Mouse (Mus musculus) forebrain, embryonic 12.5 days (tissue): ENCODE data around the gene Myo3b. TPM values are rescaled to one million over a fixed set of nuclear protein-coding genes. Genes with fewer than 3 reads are reported as not detected.
"Not testable (repeated sequence)": the region's sequence is repeated elsewhere in the genome, so short reads cannot be mapped to it uniquely, and the experiment has no call there.

Experiments
- ATAC-seq: fragments of 200-750 bp; cut with Nextera tagmentation; 2 replicates; pipeline ENCODE4 v1.8.0; 2017; ENCODE audit warnings: moderate TSS enrichment; ENCODE audit not compliant: low FRiP score
- H3K27ac ChIP-seq: fragments of 300-500 bp; sonication (generic); 2 replicates; pipeline ENCODE4 v1.5.1; 2016; ENCODE audit warnings: mild to moderate bottlenecking
- H3K27me3 ChIP-seq: fragments of 300-500 bp; sonication (generic); 2 replicates; pipeline ENCODE4 v1.6.1; 2016; ENCODE audit warnings: mild to moderate bottlenecking
- H3K36me3 ChIP-seq: fragments of 300-500 bp; sonication (generic); replicated peaks from 2 replicates; pipeline ENCODE4 v1.6.1; 2016; ENCODE audit warnings: mild to moderate bottlenecking
- H3K4me1 ChIP-seq: fragments of 300-500 bp; sonication (generic); 2 replicates; pipeline ENCODE4 v1.6.1; 2016
- H3K4me2 ChIP-seq: fragments of 300-500 bp; sonication (generic); 2 replicates; pipeline ENCODE4 v1.6.1; 2016; ENCODE audit warnings: mild to moderate bottlenecking, moderate library complexity
- H3K4me3 ChIP-seq: fragments of 300-500 bp; sonication (generic); replicated peaks from 2 replicates; pipeline ENCODE4 v1.5.1; 2016; ENCODE audit warnings: mild to moderate bottlenecking
- H3K9ac ChIP-seq: fragments of 300-500 bp; sonication (generic); 2 replicates; pipeline ENCODE4 v1.6.1; 2016; ENCODE audit warnings: mild to moderate bottlenecking
- H3K9me3 ChIP-seq: fragments of 300-500 bp; sonication (generic); 2 replicates; pipeline ENCODE4 v1.6.1; 2016
- WGBS: fragments of 180-500 bp; shearing (Covaris S2); methylation state at CpG from one replicate; pipeline ENCODE4 v1.1.7; 2016; 5-methylcytosine and 5-hydroxymethylcytosine counted together
- polyA plus RNA-seq: library from polyadenylated mRNA; unstranded; fragments of >200 nt; fragmentation: Nextera tagmentation; extraction: Ambion mirVana; gene quantifications from 2 replicates; pipeline ENCODE4 v1.2.1, GENCODE M21; 2016

Myo3b gene
- polyA plus RNA-seq, 1 experiment from 2014 or later: 0.15 TPM

- Histone ChIP-seq H3K27ac (no peak overlapping the region), H3K9ac (no peak overlapping the region), H3K4me1 (peaks cover 8% of the 10 kb centered on the region), H3K4me3 (no peak overlapping the region), H3K4me2 (no peak overlapping the region), H3K36me3 (no peaks in the 10 kb centered on the region), H3K27me3 (peaks cover 33% of the 10 kb centered on the region; the same call in 1 of the 2 replicates), H3K9me3 (no peaks in the 10 kb centered on the region)
- no peak for ATAC-seq
- 9% methylated on average over 3 of the region's 3 CpGs for WGBS
Measured at GRCm38 (mm10) chr2:70226679-70227078, 187.8 kb downstream of the Myo3b start.

DNA sequence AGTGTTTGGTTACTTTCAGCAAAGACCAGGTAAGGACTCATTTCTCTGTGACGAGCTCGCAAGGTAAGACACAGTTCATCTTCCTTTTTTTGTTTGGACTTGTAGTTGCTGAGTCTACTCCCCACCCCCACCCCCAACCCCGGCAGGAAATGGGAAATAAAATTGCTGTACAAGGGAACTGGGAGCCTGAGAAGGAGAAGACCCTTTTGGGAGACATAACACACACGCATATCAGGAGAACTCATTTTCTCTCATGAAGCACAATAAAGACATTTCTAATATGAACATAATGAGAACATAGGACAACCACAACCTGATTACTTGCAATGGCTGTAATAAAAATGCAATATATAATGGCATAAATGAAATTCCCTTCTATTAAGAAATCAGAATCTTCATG, 195.5 kb downstream of the Myo3b start:
- ATAC-seq, H3K27me3 ChIP-seq, H3K4me3 ChIP-seq, H3K27ac ChIP-seq, H3K36me3 ChIP-seq, H3K9ac ChIP-seq, H3K4me1 ChIP-seq, H3K9me3 ChIP-seq, H3K4me2 ChIP-seq: not testable (repeated sequence)
- 92% methylated on average over 4 of the region's 4 CpGs for WGBS

GRCm38 (mm10) chr2:70245981-70246380, 207.1 kb downstream of the Myo3b start:
- Histone ChIP-seq H3K9me3 (no peaks in the 10 kb centered on the region), H3K4me3 (no peak overlapping the region), H3K27me3 (0 out of 2 replicates have a peak, but pooled peaks cover 3% of the 10 kb centered on the region), H3K27ac (no peak overlapping the region), H3K4me2 (no peak overlapping the region), H3K36me3 (no peaks in the 10 kb centered on the region), H3K9ac (no peak overlapping the region), H3K4me1 (no peaks in the 10 kb centered on the region)
- no peak for ATAC-seq
- 71% methylated on average over 4 of the region's 4 CpGs for WGBS

GRCm38 (mm10) chr2:70248616-70249015, 209.7 kb downstream of the Myo3b start:
- H3K27me3 ChIP-seq: 0 out of 2 replicates have a peak, but pooled peaks cover 3% of the 10 kb centered on the region
- no peak for ATAC-seq
- no peak overlapping the region for H3K4me2 ChIP-seq
- H3K4me1 ChIP-seq: no peaks in the 10 kb centered on the region
- H3K36me3 ChIP-seq: no peaks in the 10 kb centered on the region
- no peak overlapping the region for H3K4me3 ChIP-seq
- no peak overlapping the region for H3K27ac ChIP-seq
- no peaks in the 10 kb centered on the region for H3K9me3 ChIP-seq
- H3K9ac ChIP-seq: no peak overlapping the region
- WGBS: 92% methylated on average over 7 of the region's 7 CpGs

DNA sequence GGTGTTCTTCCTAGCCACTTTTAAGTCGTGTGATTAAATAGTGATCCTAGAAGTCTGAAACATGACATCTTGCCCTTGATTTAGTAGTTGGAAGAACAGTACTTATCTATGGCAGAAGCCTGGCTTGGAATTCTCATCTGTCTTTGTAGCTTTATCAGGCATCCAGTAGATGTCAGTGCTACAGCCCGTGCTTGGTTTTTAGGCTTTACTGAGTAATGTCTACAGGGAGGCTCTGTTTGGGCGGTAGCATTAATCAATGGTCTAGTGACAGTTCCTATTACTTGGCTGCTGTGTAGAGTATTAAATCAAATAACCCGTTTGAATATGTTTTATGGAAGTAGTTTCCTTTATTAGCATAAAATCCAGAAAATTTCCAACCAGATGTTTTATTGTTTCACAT, 210.9 kb downstream of the Myo3b start:
- no peaks in the 10 kb centered on the region for H3K9me3 ChIP-seq
- ATAC-seq: no peak
- H3K27me3 ChIP-seq: no peaks in the 10 kb centered on the region
- no peak overlapping the region for H3K4me2 ChIP-seq
- no peaks in the 10 kb centered on the region for H3K36me3 ChIP-seq
- H3K4me3 ChIP-seq: no peak overlapping the region
- H3K27ac ChIP-seq: no peak overlapping the region
- 84% methylated on average over 4 of the region's 4 CpGs for WGBS
- H3K4me1 ChIP-seq: no peaks in the 10 kb centered on the region
- H3K9ac ChIP-seq: no peak overlapping the region

DNA sequence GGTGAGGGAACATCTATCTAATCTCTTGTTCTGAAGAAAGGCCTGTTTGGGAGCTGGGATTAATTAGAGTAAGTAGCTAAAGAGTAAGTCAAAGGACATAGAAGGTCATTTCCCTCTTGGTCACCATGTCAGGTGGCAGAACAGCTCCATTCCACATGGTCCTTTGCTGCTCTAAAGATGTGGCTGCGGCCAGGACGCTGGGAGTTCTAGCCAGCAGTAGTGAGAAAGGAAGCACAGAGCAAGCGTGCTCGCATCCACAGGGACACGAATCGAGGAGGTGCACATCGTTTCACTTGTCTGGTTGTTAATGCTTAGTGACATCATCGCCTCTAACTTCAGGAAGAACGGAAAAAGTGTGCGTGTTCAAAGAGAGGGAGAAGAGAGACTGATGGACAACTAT, 212.3 kb downstream of the Myo3b start:
- H3K9me3 ChIP-seq: no peaks in the 10 kb centered on the region
- H3K4me2 ChIP-seq: no peak overlapping the region
- H3K9ac ChIP-seq: no peak overlapping the region
- H3K4me3 ChIP-seq: no peak overlapping the region
- H3K27me3 ChIP-seq: no peaks in the 10 kb centered on the region
- WGBS: 90% methylated on average over 10 of the region's 10 CpGs
- no peak for ATAC-seq
- H3K36me3 ChIP-seq: no peaks in the 10 kb centered on the region
- H3K4me1 ChIP-seq: no peaks in the 10 kb centered on the region
- no peak overlapping the region for H3K27ac ChIP-seq

GRCm38 (mm10) chr2:70259357-70260000, 220.6 kb downstream of the Myo3b start:
- Histone ChIP-seq H3K27ac (peak overlapping the region; percentile 36; the same call in 1 of the 2 replicates), H3K4me3 (no peak overlapping the region)
- ATAC-seq: no peak

DNA sequence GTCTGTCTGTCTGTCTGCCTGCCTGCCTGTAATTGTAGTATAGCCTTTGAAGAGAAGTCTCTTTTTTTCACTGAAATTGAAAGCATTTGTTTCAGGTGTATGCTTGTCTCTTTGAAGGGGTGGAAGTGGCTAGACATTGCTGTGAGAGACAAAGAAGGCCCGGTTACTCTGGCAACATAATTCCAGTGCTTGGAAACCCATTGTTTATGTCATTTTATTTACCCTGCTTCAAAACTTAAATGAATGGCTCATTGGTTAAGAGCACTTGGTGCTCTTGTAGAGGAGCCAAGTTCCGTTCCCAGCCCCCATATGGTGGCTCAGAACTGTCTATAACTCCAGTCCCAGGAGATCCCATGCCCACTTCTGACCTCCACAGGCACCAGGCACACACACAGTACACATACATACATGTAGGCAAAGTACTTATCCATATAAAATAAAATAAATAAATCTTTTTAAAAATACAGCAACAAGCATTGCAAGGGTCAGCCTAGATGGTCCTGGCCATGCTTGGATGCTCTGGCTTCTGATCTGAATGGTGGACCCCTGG, 221.8 kb downstream of the Myo3b start:
- Histone ChIP-seq H3K36me3 (no peaks in the 10 kb centered on the region), H3K27me3 (no peaks in the 10 kb centered on the region), H3K27ac (0 out of 2 replicates have a peak overlapping the region, but pooled peaks have one; percentile 36), H3K4me1 (peaks cover 30% of the 10 kb centered on the region), H3K9me3 (no peaks in the 10 kb centered on the region), H3K4me3 (no peak overlapping the region), H3K9ac (no peak overlapping the region), H3K4me2 (peak overlapping the region; percentile 15; the same call in 1 of the 2 replicates)
- WGBS: 22% methylated on average over 2 of the region's 2 CpGs
- ATAC-seq: 0 out of 2 replicates have a peak, but pooled peaks have one; percentile 36

More at GRCm38 (mm10) chr2:70259357-70260000, 220.6 kb downstream of the Myo3b start:
- Histone ChIP-seq H3K9ac (no peak overlapping the region), H3K36me3 (no peaks in the 10 kb centered on the region), H3K9me3 (no peaks in the 10 kb centered on the region), H3K4me2 (no peak overlapping the region), H3K27me3 (no peaks in the 10 kb centered on the region), H3K4me1 (peaks cover 30% of the 10 kb centered on the region)
- 28% methylated on average over 8 of the region's 8 CpGs for WGBS

DNA sequence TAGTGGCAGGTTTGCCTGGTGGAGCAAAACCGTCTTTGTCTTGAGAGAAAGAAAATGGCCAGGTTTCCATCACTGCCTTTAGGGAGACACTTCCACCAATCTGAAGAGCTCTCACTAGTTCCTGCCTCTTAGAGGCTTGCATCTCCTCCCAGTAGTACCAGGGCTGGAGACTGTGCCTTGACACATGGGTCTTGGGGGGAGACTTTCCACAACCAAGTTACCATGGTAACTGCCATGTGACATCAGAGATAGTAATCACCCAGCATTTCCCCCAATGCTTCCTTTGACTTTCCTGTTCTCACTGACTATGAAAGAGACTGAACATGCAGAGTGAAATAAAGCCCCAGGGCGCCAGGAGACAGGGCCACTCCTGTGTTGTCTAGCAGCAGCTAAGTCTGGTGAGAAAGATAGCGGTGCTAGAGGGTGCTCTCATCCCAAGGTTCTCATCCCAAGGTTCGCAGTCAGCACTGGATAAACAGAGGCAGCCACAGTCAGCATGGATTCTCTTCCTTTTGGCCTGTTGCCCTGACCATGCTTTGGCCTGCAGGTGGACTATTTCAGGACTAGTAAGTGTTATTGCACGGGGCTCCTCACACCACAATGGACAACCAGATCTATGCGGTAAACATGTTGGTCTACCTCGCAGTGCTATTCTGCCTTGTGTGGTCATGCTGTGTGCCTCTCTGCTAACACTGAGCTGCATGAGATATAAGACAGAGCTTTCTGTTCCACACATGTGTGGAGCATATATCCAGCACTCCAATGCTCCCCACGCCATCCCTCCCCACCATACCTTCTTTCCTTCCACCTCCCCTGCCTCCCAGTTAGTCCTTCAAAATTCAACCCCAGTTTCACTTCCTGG, 223.0 kb downstream of the Myo3b start:
- H3K4me3 ChIP-seq: no peak overlapping the region
- H3K4me2 ChIP-seq: no peak overlapping the region
- no peaks in the 10 kb centered on the region for H3K9me3 ChIP-seq
- 78% methylated on average over 8 of the region's 8 CpGs for WGBS
- ATAC-seq: peak; percentile 27; the same call in 1 of the 2 replicates
- H3K36me3 ChIP-seq: no peaks in the 10 kb centered on the region
- H3K9ac ChIP-seq: no peak overlapping the region
- H3K27me3 ChIP-seq: no peaks in the 10 kb centered on the region
- peaks cover 30% of the 10 kb centered on the region for H3K4me1 ChIP-seq
- H3K27ac ChIP-seq: 0 out of 2 replicates have a peak overlapping the region, but pooled peaks have one; percentile 25

- 63% methylated on average over 9 of the region's 9 CpGs for WGBS
Measured at GRCm38 (mm10) chr2:70262565-70263082, 223.7 kb downstream of the Myo3b start.

DNA sequence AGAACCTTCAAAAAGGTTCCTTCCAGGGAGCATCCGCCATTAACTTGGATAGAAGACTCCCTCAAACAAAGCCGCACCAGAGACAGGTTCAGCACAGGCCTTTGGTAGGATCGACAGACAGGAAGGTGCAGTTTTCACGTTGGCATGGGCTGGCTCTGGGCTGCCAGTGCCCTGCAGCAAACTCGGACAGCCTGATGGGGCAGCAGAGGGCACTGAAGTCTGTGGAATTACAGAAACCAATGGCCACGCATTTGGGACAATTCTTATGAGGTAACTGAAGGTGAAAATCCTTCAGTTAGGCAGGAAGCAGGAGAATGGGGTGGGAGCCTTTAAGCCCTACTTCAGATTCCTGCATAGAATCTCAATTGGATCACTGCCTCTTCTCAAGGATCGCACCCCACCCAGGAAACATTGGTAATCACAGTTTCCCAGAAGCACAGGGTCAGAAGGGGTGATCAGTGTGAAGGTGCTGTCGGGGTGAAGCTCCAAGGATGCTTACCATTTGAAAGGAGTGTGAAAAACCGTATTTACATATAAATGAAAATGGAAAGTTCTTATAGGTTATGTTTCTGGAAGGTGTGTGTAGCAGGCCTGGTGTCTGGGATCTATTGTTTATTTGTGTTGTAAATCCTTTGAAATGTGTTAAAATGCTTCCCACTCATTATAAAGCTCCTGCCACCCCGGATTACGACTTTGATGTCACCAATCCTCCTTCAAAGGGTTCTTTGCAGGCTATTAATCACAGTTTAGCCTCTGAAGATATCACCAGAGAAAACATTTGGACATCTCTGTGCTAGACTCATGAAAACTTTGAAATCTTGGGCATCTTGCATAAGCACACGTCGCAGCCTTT, 239.7 kb downstream of the Myo3b start:
- Histone ChIP-seq H3K9ac (no peak overlapping the region), H3K9me3 (no peaks in the 10 kb centered on the region), H3K4me2 (no peak overlapping the region), H3K27ac (no peak overlapping the region), H3K4me1 (peaks cover 10% of the 10 kb centered on the region; the same call in 1 of the 2 replicates), H3K4me3 (no peak overlapping the region), H3K36me3 (no peaks in the 10 kb centered on the region), H3K27me3 (peaks cover 4% of the 10 kb centered on the region)
- 34% methylated on average over 13 of the region's 13 CpGs for WGBS
- no peak for ATAC-seq

More at GRCm38 (mm10) chr2:70262565-70263082, 223.7 kb downstream of the Myo3b start:
- no peak overlapping the region for H3K9ac ChIP-seq
- no peaks in the 10 kb centered on the region for H3K9me3 ChIP-seq
- H3K4me3 ChIP-seq: no peak overlapping the region
- H3K36me3 ChIP-seq: no peaks in the 10 kb centered on the region
- H3K4me1 ChIP-seq: peaks cover 30% of the 10 kb centered on the region
- H3K4me2 ChIP-seq: no peak overlapping the region
- no peak for ATAC-seq
- H3K27me3 ChIP-seq: no peaks in the 10 kb centered on the region
- H3K27ac ChIP-seq: 0 out of 2 replicates have a peak overlapping the region, but pooled peaks have one; percentile 25
